Mouse (Mus musculus) kidney, embryonic 15.5 days (tissue): ENCODE measurements at regions not wholly inside any gene's neighbourhood (a gene's known extent, or its start where the extent isn't known, plus 50 kb on each side); places are given as distances from the start of the nearest gene placed in this dataset.

ENCODE experiments used
- ATAC-seq: fragments of 200-750 bp; cut with Nextera tagmentation; replicated peaks from 2 replicates; pipeline ENCODE4 v1.8.0; 2017; ENCODE audit warnings: moderate TSS enrichment; ENCODE audit not compliant: low FRiP score
- H3K27ac ChIP-seq: fragments of 300-500 bp; sonication (generic); 2 replicates; pipeline ENCODE4 v1.5.1; 2015; ENCODE audit warnings: mild to moderate bottlenecking, inconsistent platforms
- H3K27me3 ChIP-seq: fragments of 300-500 bp; sonication (generic); 2 replicates; pipeline ENCODE4 v1.6.1; 2015; ENCODE audit warnings: inconsistent platforms
- H3K36me3 ChIP-seq: fragments of 300-500 bp; sonication (generic); 2 replicates; pipeline ENCODE4 v1.6.1; 2015; ENCODE audit warnings: inconsistent platforms
- H3K4me1 ChIP-seq: fragments of 300-500 bp; sonication (generic); 2 replicates; pipeline ENCODE4 v1.6.1; 2015; ENCODE audit warnings: inconsistent platforms
- H3K4me2 ChIP-seq: fragments of 300-500 bp; sonication (generic); 2 replicates; pipeline ENCODE4 v1.6.1; 2015; ENCODE audit warnings: moderate library complexity, mild to moderate bottlenecking, inconsistent platforms
- H3K4me3 ChIP-seq: fragments of 300-500 bp; sonication (generic); replicated peaks from 2 replicates; pipeline ENCODE4 v1.5.1; 2015; ENCODE audit warnings: mild to moderate bottlenecking, inconsistent platforms
- H3K9ac ChIP-seq: fragments of 300-500 bp; sonication (generic); 2 replicates; pipeline ENCODE4 v1.6.1; 2015; ENCODE audit warnings: mild to moderate bottlenecking, inconsistent platforms
- H3K9me3 ChIP-seq: fragments of 300-500 bp; sonication (generic); replicated peaks from 2 replicates; pipeline ENCODE4 v1.6.1; 2016; ENCODE audit warnings: inconsistent platforms
- WGBS: fragments of 180-500 bp; shearing (Covaris S2); methylation state at CpG from one replicate; pipeline ENCODE4 v1.1.7; 2015; ENCODE audit warnings: mixed read lengths; 5-methylcytosine and 5-hydroxymethylcytosine counted together

DNA sequence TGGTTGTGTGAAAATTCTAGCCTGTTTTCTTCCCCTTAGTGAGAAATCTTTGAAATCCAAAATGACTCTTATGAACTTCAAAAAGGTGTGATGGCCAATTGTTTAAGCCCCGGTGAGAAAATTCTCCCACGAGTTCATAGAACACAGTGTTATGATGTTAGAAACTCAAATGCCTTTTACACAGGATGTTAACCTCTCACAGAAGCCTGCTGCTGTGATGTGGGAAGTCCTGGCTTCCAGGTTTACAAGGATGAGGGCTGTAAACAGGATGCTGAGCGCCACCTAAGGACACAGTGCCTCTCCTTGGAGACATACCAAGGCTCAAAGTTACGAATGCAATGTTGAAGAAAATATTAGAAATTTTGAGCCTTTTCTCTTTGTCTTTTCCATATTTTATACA lies 222.8 kb downstream of the Gja1 start:
- 0 out of 2 replicates have a peak overlapping the region, but pooled peaks have one; percentile 18 for H3K27ac ChIP-seq
- no peak for ATAC-seq
- H3K4me1 ChIP-seq: no peaks in the 10 kb centered on the region
- H3K9ac ChIP-seq: no peak overlapping the region
- H3K4me3 ChIP-seq: no peak overlapping the region
- no peaks in the 10 kb centered on the region for H3K27me3 ChIP-seq
- H3K36me3 ChIP-seq: no peaks in the 10 kb centered on the region
- 34% methylated on average over 4 of the region's 4 CpGs for WGBS
- no peak overlapping the region for H3K4me2 ChIP-seq
- no peaks in the 10 kb centered on the region for H3K9me3 ChIP-seq

DNA sequence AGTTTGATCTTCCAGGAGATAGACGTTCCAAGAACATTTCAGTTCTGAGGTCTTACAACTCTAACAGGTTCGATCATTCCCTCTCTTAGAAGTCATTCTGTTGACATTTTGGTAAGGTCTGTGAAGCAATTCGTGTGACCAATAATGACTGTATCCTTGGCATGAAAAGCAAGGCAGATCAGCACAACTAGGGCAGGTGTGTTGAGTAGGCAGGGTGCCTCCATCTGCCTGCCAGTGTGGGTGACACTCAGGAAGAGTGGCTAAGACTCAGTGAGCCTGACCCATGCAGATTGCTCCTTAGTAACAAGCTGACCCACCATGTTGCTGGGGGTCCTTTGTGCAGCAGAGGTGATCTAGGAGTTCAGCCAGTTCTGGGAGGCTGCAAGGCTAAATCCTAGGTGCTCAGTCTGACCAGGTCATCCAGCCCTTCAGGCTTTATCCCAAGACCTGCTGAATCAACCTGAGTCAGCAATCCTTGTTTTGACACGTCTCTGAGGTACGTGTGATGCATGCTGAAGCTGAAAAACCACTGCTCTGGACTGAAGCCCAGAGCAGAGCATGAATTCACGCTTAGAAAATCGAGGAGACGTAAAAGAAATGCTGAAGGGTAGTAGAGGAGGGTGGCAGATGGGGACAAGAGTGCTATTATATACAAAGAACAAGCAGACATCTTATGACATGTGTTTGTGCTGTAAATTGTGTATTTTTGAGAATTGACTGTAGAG lies 234.6 kb downstream of the Gja1 start:
- H3K9me3 ChIP-seq: no peaks in the 10 kb centered on the region
- H3K4me1 ChIP-seq: no peaks in the 10 kb centered on the region
- WGBS: 75% methylated on average over 8 of the region's 8 CpGs
- H3K27me3 ChIP-seq: no peaks in the 10 kb centered on the region
- H3K27ac ChIP-seq: no peak overlapping the region
- no peaks in the 10 kb centered on the region for H3K36me3 ChIP-seq
- no peak for ATAC-seq
- H3K4me2 ChIP-seq: no peak overlapping the region
- H3K4me3 ChIP-seq: no peak overlapping the region
- no peak overlapping the region for H3K9ac ChIP-seq

GRCm38 (mm10) chr10:56642656-56643055 lies 265.5 kb downstream of the Gja1 start:
- Histone ChIP-seq H3K36me3 (no peaks in the 10 kb centered on the region), H3K4me1 (no peaks in the 10 kb centered on the region), H3K27me3 (no peaks in the 10 kb centered on the region), H3K4me3 (no peak overlapping the region), H3K9me3 (no peaks in the 10 kb centered on the region), H3K27ac (no peak overlapping the region), H3K4me2 (no peak overlapping the region), H3K9ac (no peak overlapping the region)
- 86% methylated on average over 2 of the region's 2 CpGs for WGBS
- no peak for ATAC-seq

- Histone ChIP-seq H3K4me3 (no peak overlapping the region), H3K4me1 (no peaks in the 10 kb centered on the region), H3K9me3 (no peaks in the 10 kb centered on the region), H3K4me2 (no peak overlapping the region), H3K36me3 (no peaks in the 10 kb centered on the region), H3K9ac (no peak overlapping the region), H3K27ac (no peak overlapping the region), H3K27me3 (no peaks in the 10 kb centered on the region)
- 47% methylated on average over 12 of the region's 12 CpGs for WGBS
- ATAC-seq: 0 out of 2 replicates have a peak, but pooled peaks have one; percentile 56
Measured at GRCm38 (mm10) chr10:56643376-56644135, 266.4 kb downstream of the Gja1 start.

DNA sequence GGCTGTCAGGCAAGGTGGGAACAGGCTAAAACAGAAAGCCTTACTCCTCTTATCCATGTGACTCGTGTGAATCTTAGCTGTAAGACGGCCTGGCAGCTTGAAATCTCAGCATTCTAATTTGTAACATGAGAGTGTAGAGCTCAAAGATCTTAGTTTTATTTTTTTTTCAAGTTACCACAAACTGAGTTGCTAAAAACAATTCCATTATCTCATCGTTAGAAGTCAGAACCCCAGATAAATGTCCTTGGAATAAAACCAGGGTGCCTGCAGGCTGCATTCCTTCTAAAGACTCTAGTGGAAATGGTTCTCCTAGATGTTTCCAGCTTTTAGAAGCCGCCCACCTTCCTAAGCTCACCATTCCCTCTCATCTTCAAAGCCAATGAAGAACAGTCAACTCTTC lies 283.4 kb downstream of the Gja1 start:
- no peak for ATAC-seq
- H3K4me1 ChIP-seq: no peaks in the 10 kb centered on the region
- WGBS: 81% methylated on average over 4 of the region's 4 CpGs
- no peak overlapping the region for H3K4me2 ChIP-seq
- H3K27me3 ChIP-seq: no peaks in the 10 kb centered on the region
- no peak overlapping the region for H3K4me3 ChIP-seq
- H3K27ac ChIP-seq: no peak overlapping the region
- no peaks in the 10 kb centered on the region for H3K9me3 ChIP-seq
- no peak overlapping the region for H3K9ac ChIP-seq
- no peaks in the 10 kb centered on the region for H3K36me3 ChIP-seq

DNA sequence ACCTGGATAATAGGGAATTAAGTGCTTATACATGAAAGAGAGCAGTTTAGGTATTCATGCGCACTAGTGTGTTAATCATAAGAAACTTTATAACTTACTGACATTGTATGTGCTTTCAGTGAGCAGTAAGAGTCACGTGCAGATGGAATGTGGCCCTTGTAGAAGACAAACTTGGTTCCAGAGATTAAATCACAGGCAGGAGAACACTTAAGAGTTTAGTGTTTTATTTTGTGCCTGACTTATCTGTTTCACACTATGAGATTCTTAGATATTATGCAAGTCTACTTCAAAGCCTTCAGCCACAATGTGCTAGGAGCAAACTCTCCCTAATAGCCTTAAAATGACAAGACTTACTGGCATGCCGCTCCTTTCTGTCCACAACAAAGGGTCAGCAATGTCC lies 296.8 kb downstream of the Gja1 start:
- Histone ChIP-seq H3K4me2 (no peak overlapping the region), H3K4me3 (no peak overlapping the region), H3K36me3 (no peaks in the 10 kb centered on the region), H3K4me1 (no peaks in the 10 kb centered on the region), H3K27me3 (no peaks in the 10 kb centered on the region), H3K9me3 (no peaks in the 10 kb centered on the region), H3K9ac (no peak overlapping the region), H3K27ac (no peak overlapping the region)
- 60% methylated on average over 3 of the region's 3 CpGs for WGBS
- ATAC-seq: no peak

GRCm38 (mm10) chr10:56682901-56683300 lies 305.8 kb downstream of the Gja1 start:
- H3K27ac ChIP-seq: no peak overlapping the region
- no peak overlapping the region for H3K4me2 ChIP-seq
- 80% methylated on average over 3 of the region's 3 CpGs for WGBS
- H3K4me3 ChIP-seq: no peak overlapping the region
- H3K27me3 ChIP-seq: no peaks in the 10 kb centered on the region
- no peak overlapping the region for H3K9ac ChIP-seq
- H3K4me1 ChIP-seq: no peaks in the 10 kb centered on the region
- H3K36me3 ChIP-seq: no peaks in the 10 kb centered on the region
- no peak for ATAC-seq
- H3K9me3 ChIP-seq: no peaks in the 10 kb centered on the region

DNA sequence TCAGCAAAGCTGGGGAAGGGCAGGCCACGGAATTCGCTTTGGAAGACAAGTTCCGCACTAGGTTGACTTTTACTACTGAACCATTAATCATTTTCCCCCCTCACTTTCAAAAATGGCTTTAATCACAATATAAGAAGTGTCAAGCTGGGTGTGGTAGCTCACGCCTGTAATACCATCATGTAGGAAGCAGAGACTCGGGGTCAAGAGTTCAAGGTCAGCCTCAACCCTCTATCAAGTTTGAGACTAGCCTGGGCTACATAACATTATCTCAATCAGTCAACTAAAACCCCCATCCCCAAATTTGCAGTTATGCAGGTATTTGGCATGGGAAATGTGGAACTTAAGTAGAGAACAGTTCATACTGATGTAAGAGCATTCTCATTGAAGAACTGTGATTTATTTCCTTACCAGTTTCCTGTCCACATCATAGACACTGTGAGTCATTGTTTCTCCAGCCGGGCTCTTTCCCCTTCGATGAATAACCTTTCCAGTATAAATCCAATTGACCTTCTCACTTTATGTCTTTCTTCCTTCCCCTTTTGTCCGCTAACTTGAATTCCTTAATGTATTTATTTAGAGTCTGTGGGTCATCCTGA lies 308.6 kb downstream of the Gja1 start:
- 50% methylated on average over 8 of the region's 8 CpGs for WGBS
- H3K4me1 ChIP-seq: no peaks in the 10 kb centered on the region
- ATAC-seq: 0 out of 2 replicates have a peak, but pooled peaks have one; percentile 49
- H3K36me3 ChIP-seq: no peaks in the 10 kb centered on the region
- H3K4me2 ChIP-seq: no peak overlapping the region
- H3K27me3 ChIP-seq: no peaks in the 10 kb centered on the region
- no peak overlapping the region for H3K4me3 ChIP-seq
- no peak overlapping the region for H3K9ac ChIP-seq
- no peaks in the 10 kb centered on the region for H3K9me3 ChIP-seq
- 0 out of 2 replicates have a peak overlapping the region, but pooled peaks have one; percentile 13 for H3K27ac ChIP-seq

DNA sequence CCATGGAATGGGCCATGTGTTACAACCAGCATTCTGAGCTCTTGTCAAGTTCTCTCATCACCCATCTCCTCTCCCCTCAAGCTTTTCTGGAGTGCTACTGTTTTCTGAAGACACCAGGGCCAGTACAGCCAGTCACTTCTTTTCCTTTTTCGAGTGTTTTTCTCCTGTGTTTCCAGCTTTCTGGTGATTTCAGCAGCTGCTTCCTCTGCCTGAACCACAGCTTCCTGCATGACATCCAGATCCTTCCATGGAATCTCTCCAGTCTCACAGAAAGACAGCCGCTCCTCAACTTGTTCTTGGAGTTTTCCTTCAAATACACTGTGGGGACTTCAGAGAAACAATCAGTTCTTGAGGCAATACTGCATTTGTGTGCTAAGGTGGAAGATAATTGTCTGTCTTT lies 314.3 kb downstream of the Gja1 start:
- no peak overlapping the region for H3K4me3 ChIP-seq
- no peaks in the 10 kb centered on the region for H3K9me3 ChIP-seq
- H3K9ac ChIP-seq: no peak overlapping the region
- H3K27me3 ChIP-seq: no peaks in the 10 kb centered on the region
- no peak overlapping the region for H3K27ac ChIP-seq
- H3K4me1 ChIP-seq: 0 out of 2 replicates have a peak, but pooled peaks cover 3% of the 10 kb centered on the region
- no peak overlapping the region for H3K4me2 ChIP-seq
- WGBS: 77% methylated on average over 2 of the region's 2 CpGs
- no peak for ATAC-seq
- H3K36me3 ChIP-seq: no peaks in the 10 kb centered on the region

GRCm38 (mm10) chr10:56695100-56695499 lies 318.0 kb downstream of the Gja1 start:
- Histone ChIP-seq H3K4me1 (0 out of 2 replicates have a peak, but pooled peaks cover 3% of the 10 kb centered on the region), H3K9ac (no peak overlapping the region), H3K36me3 (no peaks in the 10 kb centered on the region), H3K4me3 (no peak overlapping the region), H3K9me3 (no peaks in the 10 kb centered on the region), H3K27me3 (no peaks in the 10 kb centered on the region), H3K27ac (no peak overlapping the region), H3K4me2 (no peak overlapping the region)
- 18% methylated on average over 3 of the region's 3 CpGs for WGBS
- 0 out of 2 replicates have a peak, but pooled peaks have one; percentile 40 for ATAC-seq

- WGBS: 64% methylated on average over 6 of the region's 6 CpGs
- Histone ChIP-seq H3K4me3 (no peak overlapping the region), H3K36me3 (no peaks in the 10 kb centered on the region)
Measured at GRCm38 (mm10) chr10:56700126-56700525, 323.0 kb downstream of the Gja1 start.

DNA sequence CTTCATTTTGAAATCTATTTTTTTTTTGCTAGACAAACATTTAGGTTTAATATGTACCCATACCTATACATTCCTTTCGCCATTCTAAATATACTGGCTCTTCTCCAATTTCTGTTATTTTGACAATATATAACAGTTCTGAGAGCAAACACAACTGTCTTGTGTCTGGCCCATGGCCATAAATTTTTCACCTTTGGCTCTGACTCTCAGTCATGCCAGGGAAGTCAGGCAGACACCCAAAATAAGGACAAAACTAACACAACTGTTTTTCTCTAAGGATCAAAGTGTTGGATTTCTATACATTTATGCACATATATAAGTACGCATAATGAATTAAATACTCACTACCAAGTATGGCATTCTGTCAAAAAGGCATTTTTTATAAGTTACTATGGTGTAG lies 331.3 kb downstream of the Gja1 start:
- no peak overlapping the region for H3K4me3 ChIP-seq

More at GRCm38 (mm10) chr10:56700126-56700525, 323.0 kb downstream of the Gja1 start:
- no peak for ATAC-seq
- H3K27me3 ChIP-seq: no peaks in the 10 kb centered on the region
- H3K9me3 ChIP-seq: no peaks in the 10 kb centered on the region
- no peaks in the 10 kb centered on the region for H3K4me1 ChIP-seq
- no peak overlapping the region for H3K9ac ChIP-seq
- no peak overlapping the region for H3K4me2 ChIP-seq
- no peak overlapping the region for H3K27ac ChIP-seq

More for the DNA sequence above, 331.3 kb downstream of the Gja1 start:
- Histone ChIP-seq H3K36me3 (no peaks in the 10 kb centered on the region), H3K9ac (no peak overlapping the region), H3K27me3 (no peaks in the 10 kb centered on the region), H3K4me2 (no peak overlapping the region), H3K4me1 (peaks cover 8% of the 10 kb centered on the region; the same call in 1 of the 2 replicates), H3K27ac (no peak overlapping the region), H3K9me3 (no peaks in the 10 kb centered on the region)
- WGBS: 62% methylated on average over 2 of the region's 2 CpGs
- no peak for ATAC-seq
